Mouse (Mus musculus) CH12.LX (cell line): ENCODE results near the gene F2r. TPM values are rescaled to one million over a fixed set of nuclear protein-coding genes. Genes with fewer than 3 reads are reported as not detected.

ENCODE experiments used
- DNase-seq: peaks from one replicate; pipeline ENCODE4 v3.0.0-alpha.2; 2013; ENCODE audit errors: extremely low read depth
- H3K27ac ChIP-seq: 2 replicates; pipeline ENCODE4 v1.5.1; 2012; ENCODE audit warnings: low read depth, mild to moderate bottlenecking, control low read depth, moderate library complexity; ENCODE audit not compliant: insufficient read depth
- H3K27me3 ChIP-seq: replicated peaks from 2 replicates; pipeline ENCODE3; 2012; ENCODE audit warnings: inconsistent platforms
- H3K36me3 ChIP-seq, 2 experiments: replicated peaks in 1 of 2; 2 replicates each; pipeline versions ENCODE3 to v1.6.1; 2012; ENCODE audit warnings: inconsistent platforms in 1 of 2, low read length in 1 of 2, mild to moderate bottlenecking in 1 of 2, mixed read lengths in 1 of 2, moderate library complexity in 1 of 2; ENCODE audit not compliant: control insufficient read depth in 1 of 2, insufficient read depth in 1 of 2
- H3K4me1 ChIP-seq, 2 experiments: 2 replicates each; pipeline ENCODE4 v1.6.1; 2012; ENCODE audit warnings: inconsistent platforms in 1 of 2, moderate library complexity in 1 of 2; ENCODE audit not compliant: insufficient read depth in 2 of 2, control insufficient read depth in 1 of 2
- H3K4me2 ChIP-seq: 2 replicates; pipeline ENCODE4 v1.6.1; 2012; ENCODE audit warnings: low read depth, mild to moderate bottlenecking, control low read depth; ENCODE audit not compliant: poor library complexity, insufficient read depth, severe bottlenecking
- H3K4me3 ChIP-seq, 3 experiments: fragments of 150-350 bp in 1 of 3; sonication (generic) in 1 of 3; replicated peaks in 1 of 3; 2 replicates each; pipeline versions ENCODE3 to v1.5.1; 2011 to 2012; ENCODE audit warnings: low read depth in 2 of 3, low read length in 2 of 3, mild to moderate bottlenecking in 2 of 3, moderate library complexity in 2 of 3, control low read depth in 1 of 3, improper control_type of control experiment in 1 of 3, inconsistent platforms in 1 of 3, mixed read lengths in 1 of 3; ENCODE audit not compliant: poor library complexity in 1 of 3
- H3K79me2 ChIP-seq: replicated peaks from 2 replicates; pipeline ENCODE4 v1.6.1; 2012; ENCODE audit warnings: mild to moderate bottlenecking, moderate library complexity; ENCODE audit not compliant: control insufficient read depth, poor library complexity, insufficient read depth, severe bottlenecking; ENCODE audit errors: extremely low read depth
- H3K9ac ChIP-seq: 2 replicates; pipeline ENCODE4 v1.6.1; 2012; ENCODE audit warnings: low read depth, mild to moderate bottlenecking, control low read depth, moderate library complexity; ENCODE audit not compliant: insufficient read depth
- H3K9me3 ChIP-seq: replicated peaks from 2 replicates; pipeline ENCODE3; 2012; ENCODE audit warnings: low read length, inconsistent platforms, mixed read lengths
- BHLHE40 ChIP-seq: IDR thresholded peaks from 2 replicates; pipeline ENCODE4 v1.6.1; 2011; ENCODE audit warnings: mild to moderate bottlenecking, low read depth, low read length, improper control_type of control experiment
- CHD2 ChIP-seq: IDR thresholded peaks from 2 replicates; pipeline ENCODE4 v1.6.1; 2011; ENCODE audit warnings: low read length, improper control_type of control experiment
- EP300 ChIP-seq: IDR thresholded peaks from 2 replicates; pipeline ENCODE4 v1.6.1; 2011; ENCODE audit warnings: low read length, improper control_type of control experiment
- GABPA ChIP-seq: IDR thresholded peaks from 2 replicates; pipeline ENCODE4 v1.6.1; 2012; ENCODE audit warnings: low read depth, low read length, improper control_type of control experiment, inconsistent platforms; ENCODE audit not compliant: insufficient replicate concordance
- IRF4 ChIP-seq: IDR thresholded peaks from 2 replicates; pipeline ENCODE4 v1.6.1; 2014; ENCODE audit warnings: low read depth, mild to moderate bottlenecking, inconsistent platforms, low read length, improper control_type of control experiment
- JUN ChIP-seq: IDR thresholded peaks from 2 replicates; pipeline ENCODE4 v1.6.1; 2011; ENCODE audit warnings: low read depth, mild to moderate bottlenecking, low read length, improper control_type of control experiment, moderate library complexity; ENCODE audit not compliant: insufficient read depth
- JUND ChIP-seq: conservative IDR thresholded peaks from 2 replicates; pipeline ENCODE4 v1.6.1; 2011; ENCODE audit warnings: low read depth, low read length, improper control_type of control experiment
- KAT2A ChIP-seq: IDR thresholded peaks from 2 replicates; pipeline ENCODE4 v1.6.1; 2012; ENCODE audit warnings: low read length, improper control_type of control experiment, inconsistent platforms; ENCODE audit not compliant: insufficient replicate concordance
- MAZ ChIP-seq: IDR thresholded peaks from 2 replicates; pipeline ENCODE4 v1.6.1; 2012; ENCODE audit warnings: low read depth, mild to moderate bottlenecking, inconsistent platforms, low read length, improper control_type of control experiment, moderate library complexity
- MEF2A ChIP-seq: IDR thresholded peaks from 2 replicates; pipeline ENCODE4 v1.6.1; 2014; ENCODE audit warnings: low read depth, mild to moderate bottlenecking, inconsistent platforms, low read length, improper control_type of control experiment, borderline replicate concordance
- NELFE ChIP-seq: IDR thresholded peaks from 2 replicates; pipeline ENCODE4 v1.6.1; 2011; ENCODE audit warnings: low read depth, low read length, improper control_type of control experiment
- NRF1 ChIP-seq: IDR thresholded peaks from 2 replicates; pipeline ENCODE4 v1.6.1; 2014; ENCODE audit warnings: low read depth, mild to moderate bottlenecking, inconsistent platforms, low read length, improper control_type of control experiment, moderate library complexity
- POLR2AphosphoS2 ChIP-seq: IDR thresholded peaks from 2 replicates; pipeline ENCODE4 v1.6.1; 2011; ENCODE audit warnings: low read depth, low read length, improper control_type of control experiment
- RAD21 ChIP-seq: IDR thresholded peaks from 2 replicates; pipeline ENCODE4 v1.6.1; 2011; ENCODE audit warnings: low read depth, mild to moderate bottlenecking, low read length, improper control_type of control experiment, moderate library complexity
- RCOR1 ChIP-seq: conservative IDR thresholded peaks from 2 replicates; pipeline ENCODE4 v1.6.1; 2012; ENCODE audit warnings: low read depth, mild to moderate bottlenecking, inconsistent platforms, low read length, improper control_type of control experiment
- TBP ChIP-seq: conservative IDR thresholded peaks from 2 replicates; pipeline ENCODE4 v1.6.1; 2011; ENCODE audit warnings: low read depth, low read length, improper control_type of control experiment
- TCF12 ChIP-seq: IDR thresholded peaks from 2 replicates; pipeline ENCODE4 v1.6.1; 2014; ENCODE audit warnings: low read depth, mild to moderate bottlenecking, inconsistent platforms, low read length, improper control_type of control experiment
- USF1 ChIP-seq: IDR thresholded peaks from 2 replicates; pipeline ENCODE4 v1.6.1; 2014; ENCODE audit warnings: low read depth, mild to moderate bottlenecking, inconsistent platforms, low read length, improper control_type of control experiment
- ZC3H11A ChIP-seq: IDR thresholded peaks from 2 replicates; pipeline ENCODE4 v1.6.1; 2012; ENCODE audit warnings: low read depth, mild to moderate bottlenecking, inconsistent platforms, low read length, improper control_type of control experiment
- ZKSCAN1 ChIP-seq: IDR thresholded peaks from 2 replicates; pipeline ENCODE4 v1.6.1; 2012; ENCODE audit warnings: low read depth, inconsistent platforms, low read length, improper control_type of control experiment, borderline replicate concordance
- ZMIZ1 ChIP-seq: IDR thresholded peaks from 2 replicates; pipeline ENCODE4 v1.6.1; 2012; ENCODE audit warnings: low read depth, mild to moderate bottlenecking, inconsistent platforms, low read length, improper control_type of control experiment
- dilution Hi-C: fragments of 300-500 bp; cut with MboI; formaldehyde crosslinking; loops from 2 replicates; pipeline ENCODE4 v1.14.3; 2020; ENCODE audit warnings: low sequenced_read_pairs; ENCODE audit not compliant: extremely low pct_unique_long_range_greater_than_20kb, extremely low pct_ligation_motif_present
- in situ Hi-C: fragments of 300-500 bp; cut with MboI; formaldehyde crosslinking; loops from 3 replicates; pipeline ENCODE4 v1.14.3; 2019; ENCODE audit warnings: low sequenced_read_pairs, low pct_ligation_motif_present, low pct_unique_long_range_greater_than_20kb, mixed read lengths
- polyA plus RNA-seq: library from polyadenylated mRNA; unstranded; fragments of >175 nt; gene quantifications from 2 replicates; pipeline ENCODE4 v1.2.1, GENCODE M21; 2012; ENCODE audit warnings: low read depth; ENCODE audit not compliant: insufficient read length
- total RNA-seq, 2 experiments: library from RNA; depleted of rRNA; stranded (reverse); fragments of 300-350 nt in 1 of 2; fragments of >200 nt in 1 of 2; gene quantifications; 2 replicates each; pipeline ENCODE4 v1.2.3; 2012 to 2014

F2r gene
- total and polyA plus RNA-seq, 3 experiments: 0.17 to 0.30 (median 0.28) TPM

DNA sequence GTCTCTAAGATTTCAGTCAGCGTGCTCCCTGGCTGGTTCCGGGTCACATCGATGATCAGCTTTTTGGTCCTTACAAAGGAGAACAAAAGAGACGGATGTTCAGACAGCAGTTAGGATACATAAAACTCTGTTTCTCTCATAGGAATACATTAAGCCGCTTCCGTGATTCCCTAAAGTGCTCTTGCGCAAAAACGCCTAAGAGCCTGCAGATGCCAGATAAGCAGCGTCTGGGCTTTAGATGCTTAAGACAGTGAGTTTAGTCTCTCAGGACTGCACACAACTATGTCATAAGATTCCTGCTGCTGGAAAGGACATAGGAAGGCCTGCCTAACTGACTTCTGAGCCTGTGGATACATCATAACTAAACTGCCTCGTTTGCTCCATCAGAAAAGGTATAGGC is 19.4 kb upstream of the F2r start:
- in situ Hi-C loops: no loop called here
- H3K9ac ChIP-seq: no peak overlapping the region

DNA sequence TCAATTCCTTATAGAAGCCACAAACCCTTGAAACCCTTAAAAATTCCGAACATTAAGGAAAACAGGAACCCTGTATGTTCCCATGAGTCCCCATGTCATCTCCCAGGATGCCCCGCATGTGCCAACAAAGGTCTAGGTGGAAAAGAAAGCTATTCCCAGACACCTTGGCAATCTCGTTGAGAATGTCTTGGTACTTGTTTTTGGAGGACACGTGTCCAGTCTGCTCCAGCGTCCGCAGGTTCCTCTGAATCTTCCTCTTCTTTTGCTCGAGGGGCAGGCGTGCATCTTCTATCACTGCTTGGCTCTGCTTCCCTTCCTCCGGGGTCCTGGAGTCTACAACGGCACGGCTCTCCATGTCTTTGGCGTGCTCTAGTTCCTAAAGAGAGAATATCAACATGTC is 17.0 kb upstream of the F2r start:
- no peaks in the 10 kb centered on the region for H3K79me2 ChIP-seq
- no peak overlapping the region for H3K4me2 ChIP-seq
- H3K4me3 ChIP-seq: no peak overlapping the region
- H3K27ac ChIP-seq: no peak overlapping the region
- DNase-seq: no peak
- TF ChIP-seq ZMIZ1 (no peak), IRF4 (no peak), BHLHE40 (no peak), TBP (no peak), NRF1 (no peak), CHD2 (no peak), KAT2A (no peak), ZKSCAN1 (no peak), NELFE (no peak), JUND (no peak), RAD21 (no peak), TCF12 (no peak), JUN (no peak), ZC3H11A (no peak)
- TF ChIP-seq, all 38 proteins: peak for 0
- no peaks in the 10 kb centered on the region for H3K4me1 ChIP-seq
- dilution Hi-C loops (no loop called here), in situ Hi-C loops (no loop called here)
- no peaks in the 10 kb centered on the region for H3K27me3 ChIP-seq
- H3K9ac ChIP-seq: no peak overlapping the region
- no peaks in the 10 kb centered on the region for H3K36me3 ChIP-seq
- no peaks in the 10 kb centered on the region for H3K9me3 ChIP-seq

More for the DNA sequence above, 19.4 kb upstream of the F2r start:
- no peaks in the 10 kb centered on the region for H3K36me3 ChIP-seq
- no peaks in the 10 kb centered on the region for H3K4me1 ChIP-seq
- no peak for DNase-seq
- H3K27ac ChIP-seq: no peak overlapping the region
- H3K4me3 ChIP-seq: no peak overlapping the region
- no peaks in the 10 kb centered on the region for H3K27me3 ChIP-seq
- TF ChIP-seq GABPA (no peak), TBP (no peak), POLR2AphosphoS2 (no peak), MEF2A (no peak), MAZ (no peak), EP300 (no peak), USF1 (no peak), RAD21 (no peak), ZC3H11A (no peak), RCOR1 (no peak)
- no peaks in the 10 kb centered on the region for H3K79me2 ChIP-seq
- H3K9me3 ChIP-seq: no peaks in the 10 kb centered on the region
- H3K4me2 ChIP-seq: no peak overlapping the region
- dilution Hi-C loops: no loop called here
